In the genomic region with DNA sequence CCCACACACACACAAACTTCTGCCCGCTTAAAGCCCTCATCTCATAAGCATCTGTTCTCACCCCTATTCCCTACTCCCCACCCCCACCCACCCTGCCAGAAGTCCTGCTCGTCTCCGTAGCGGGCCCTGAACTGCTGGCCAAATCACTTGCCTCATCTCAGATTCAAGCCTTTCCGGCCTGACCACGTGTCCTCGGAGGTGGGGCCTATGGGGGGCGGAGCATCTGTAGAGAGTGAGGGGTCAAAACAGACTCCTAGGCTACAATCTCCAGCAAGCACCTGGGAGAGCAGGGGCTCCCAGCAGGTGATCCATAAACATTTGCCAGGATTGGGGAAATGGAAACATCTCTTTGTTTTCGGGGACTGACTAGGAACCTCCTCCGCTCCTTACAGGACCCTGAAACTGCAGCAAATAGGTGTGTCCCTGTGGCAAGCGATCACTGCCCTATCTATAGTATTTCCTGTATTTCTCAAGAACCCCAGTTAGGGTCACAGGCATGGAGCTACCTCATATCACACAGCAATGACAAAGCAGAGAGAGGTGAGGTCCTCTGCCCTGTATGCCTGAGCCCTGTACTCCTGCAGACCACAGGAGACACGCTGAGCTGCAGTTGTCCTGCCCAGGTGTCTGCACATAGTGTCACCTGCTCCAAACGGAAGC, we compare ENCODE assay signal across 8 mouse cellular contexts. TPM values are rescaled to one million over a fixed set of nuclear protein-coding genes. Genes with fewer than 3 reads are reported as not detected.
A peak's percentile ranks its signal among the peaks of the same experiment; 100 is the strongest.
DNase-seq lines count a peak whose midpoint lies in the region; ATAC-seq lines count a peak whose summit lies in the region.

No protein-coding gene starts in this region.

- H3K36me3 ChIP-seq in heart, embryonic 13.5 days, result no peaks in the 10 kb centered on the region
- no peaks in the 10 kb centered on the region for H3K36me3 ChIP-seq in hindbrain, embryonic 13.5 days

- H3K4me3 ChIP-seq in heart, embryonic 13.5 days, result no peak overlapping the region
- H3K4me3 ChIP-seq in hindbrain, embryonic 13.5 days, result no peak overlapping the region

- ATAC-seq in heart, embryonic 13.5 days (ENCODE audit: extremely low read depth, insufficient number of reproducible peaks, low FRiP score, low TSS enrichment), result no peak
- ATAC-seq in hindbrain, embryonic 13.5 days (ENCODE audit: low FRiP score), result no peak
- no peak for ATAC-seq in frontal cortex, adult (ENCODE audit: low TSS enrichment)

- H3K4me1 ChIP-seq in heart, embryonic 13.5 days, result peaks cover 30% of the 10 kb centered on the region
- H3K4me1 ChIP-seq in hindbrain, embryonic 13.5 days (replicated peaks), result peaks cover 58% of the 10 kb centered on the region

- 0 out of 2 replicates have a peak, but pooled peaks cover 2% of the 10 kb centered on the region for H3K27me3 ChIP-seq in heart, embryonic 13.5 days (replicated peaks)
- no peaks in the 10 kb centered on the region for H3K27me3 ChIP-seq in hindbrain, embryonic 13.5 days

- intact Hi-C loops in heart, postnatal 36 days (cut with DNase I), result no loop called here

- DNase-seq in heart, postnatal 36 days, result no peak
- peak; percentile 22 for DNase-seq in WW6 (ENCODE audit: low read depth, low spot score)
- peak; percentile 64 for DNase-seq in lung, postnatal 36 days
- DNase-seq in right cerebral cortex, postnatal 36 days (ENCODE audit: low spot score in 2 of 2), result no peak
- no peak for DNase-seq in c-Kit-positive CD71-positive TER-119-positive erythroid progenitor cells, embryonic 14.5 days (ENCODE audit: low spot score)

- H3K27ac ChIP-seq in heart, embryonic 13.5 days (replicated peaks), result no peak overlapping the region
- H3K27ac ChIP-seq in hindbrain, embryonic 13.5 days, result peak overlapping the region; percentile 88

- no peaks in the 10 kb centered on the region for H3K9me3 ChIP-seq in heart, embryonic 13.5 days
- no peaks in the 10 kb centered on the region for H3K9me3 ChIP-seq in hindbrain, embryonic 13.5 days

- H3K9ac ChIP-seq in heart, embryonic 13.5 days, result no peak overlapping the region
- no peak overlapping the region for H3K9ac ChIP-seq in hindbrain, embryonic 13.5 days

- peak overlapping the region; percentile 12; the same call in 1 of the 2 replicates for H3K4me2 ChIP-seq in heart, embryonic 13.5 days
- H3K4me2 ChIP-seq in hindbrain, embryonic 13.5 days, result no peak overlapping the region

- 12% methylated on average over 13 of the region's 13 CpGs for WGBS in heart, embryonic 13.5 days
- WGBS in hindbrain, embryonic 13.5 days, result 19% methylated on average over 13 of the region's 13 CpGs

RNA-seq across cellular contexts. Expression of a gene that starts 29.6 kb away (rescaled TPM):
- polyA plus RNA-seq in heart, embryonic 13.5 days (2015; fragmentation: Nextera tagmentation; extraction: Ambion mirVana), result 8.3 and 8.7 TPM in 2 replicates
- 1 to 10 TPM; 5.7 to 6.1 TPM for total RNA-seq in heart, postnatal 36 days (2021)
- polyA plus RNA-seq in hindbrain, embryonic 13.5 days (2015; fragmentation: Nextera tagmentation; extraction: Ambion mirVana), result 24.7 and 29.7 TPM in 2 replicates

Comparison
In these comparisons a context has a peak if more than half of its experiments do, and no peak if none do; other contexts are left out.
1. DNase-seq: peak in WW6 (single experiment) and lung, postnatal 36 days (single experiment); none in heart, postnatal 36 days (0 of 2), right cerebral cortex, postnatal 36 days (0 of 2) and c-Kit-positive CD71-positive TER-119-positive erythroid progenitor cells, embryonic 14.5 days (single experiment).